Mouse (Mus musculus) megakaryocyte, adult 5-6 weeks (primary cell): ENCODE measurements around the gene 1700088E04Rik. TPM values are rescaled to one million over a fixed set of nuclear protein-coding genes. Genes with fewer than 3 reads are reported as not detected.

Source experiments
- ATAC-seq: 2 replicates; pipeline ENCODE4 v1.8.0; 2016; ENCODE audit warnings: mild to moderate bottlenecking, inconsistent platforms; ENCODE audit not compliant: poor library complexity, severe bottlenecking
- total RNA-seq, 2 experiments: library from RNA; stranded (forward) in 1 of 2; stranded (reverse) in 1 of 2; fragments of 153-499, 151-499 nt in 1 of 2; fragments of 221-1000, 200-1000 nt in 1 of 2; gene quantifications; 2 replicates each; pipeline versions ENCODE4 v1.2.3 to v1.2.4; 2015 to 2017

1700088E04Rik gene
- total RNA-seq, 2 experiments from 2014 or later: not detected

DNA sequence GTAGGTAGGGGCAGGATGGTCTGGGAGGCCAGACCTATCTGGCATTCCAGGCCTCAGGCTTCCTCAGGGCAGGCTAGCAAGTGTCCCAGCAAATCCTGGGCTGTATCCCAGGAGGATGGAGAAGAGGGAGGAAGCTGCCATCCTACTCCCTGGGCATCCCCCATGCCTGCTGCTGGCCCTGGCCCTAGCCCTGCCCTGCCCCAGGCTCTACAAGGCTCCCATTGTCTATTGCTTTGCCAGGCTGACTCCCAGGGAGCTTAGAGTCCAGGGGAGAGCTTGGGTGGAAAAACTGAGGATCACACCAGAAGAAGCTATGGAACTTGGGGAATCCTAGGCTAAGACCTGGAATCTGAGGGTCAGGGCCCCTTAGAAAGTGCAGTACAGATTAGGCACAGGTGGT is 39.5 kb downstream of the 1700088E04Rik start:
- no peak for ATAC-seq

DNA sequence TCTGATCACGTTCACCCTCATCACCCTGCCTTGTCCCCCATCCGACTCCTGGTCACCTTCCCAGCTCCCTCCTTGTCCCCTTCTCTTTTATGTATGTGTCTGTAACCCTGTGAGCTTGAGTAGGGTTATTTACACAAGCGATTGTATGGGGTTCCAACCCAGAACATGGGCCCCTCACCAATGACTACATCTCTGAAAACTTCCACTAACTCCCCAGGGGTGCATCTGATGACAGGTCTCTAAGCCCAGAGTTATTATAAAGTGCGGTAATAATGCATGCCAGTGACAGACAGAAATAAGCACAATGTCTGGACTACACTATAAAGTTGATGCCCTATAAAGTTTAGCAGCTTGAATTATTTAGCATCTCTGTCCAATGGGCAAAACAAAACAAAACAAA is 40.7 kb downstream of the 1700088E04Rik start:
- ATAC-seq: no peak

DNA sequence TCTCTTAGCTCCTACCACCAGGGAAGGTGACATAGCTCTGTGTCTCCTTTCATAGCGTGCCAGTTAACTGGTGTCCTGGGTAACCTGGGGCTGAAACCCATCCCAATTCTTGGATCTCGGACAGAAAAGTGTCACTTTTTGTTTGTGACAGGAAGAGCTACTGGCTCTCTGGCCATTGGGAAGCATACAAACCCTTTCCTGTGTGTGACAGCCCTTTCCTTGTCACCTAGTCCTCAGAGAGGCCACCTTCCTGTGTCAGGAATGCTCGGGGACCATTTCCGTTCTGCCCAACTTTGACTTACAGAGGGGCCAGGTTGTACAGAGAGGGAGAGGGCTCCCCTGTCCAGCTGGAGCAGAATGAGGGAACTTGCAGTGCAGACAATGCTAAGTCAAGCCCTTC is 41.6 kb downstream of the 1700088E04Rik start:
- no peak for ATAC-seq

DNA sequence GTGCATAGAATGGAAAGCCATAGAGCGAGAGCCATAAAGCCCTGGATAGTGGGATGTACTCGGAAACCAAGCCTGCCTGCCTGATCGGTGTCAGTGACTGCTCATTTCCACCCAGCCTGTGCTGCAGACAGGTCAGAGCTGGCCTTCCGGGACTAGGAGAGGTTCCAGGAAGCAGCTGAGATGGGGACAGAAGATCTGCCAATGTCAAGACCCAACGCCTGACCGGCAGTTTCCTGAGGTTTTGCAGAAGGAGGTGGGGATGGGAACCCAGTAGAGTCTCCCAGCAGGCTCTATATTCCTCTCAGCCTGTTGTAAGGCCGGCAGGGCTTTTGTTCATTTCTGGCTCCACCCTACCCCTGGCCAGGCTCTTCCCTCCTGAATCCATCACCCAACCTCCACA is 42.2 kb downstream of the 1700088E04Rik start:
- no peak for ATAC-seq

DNA sequence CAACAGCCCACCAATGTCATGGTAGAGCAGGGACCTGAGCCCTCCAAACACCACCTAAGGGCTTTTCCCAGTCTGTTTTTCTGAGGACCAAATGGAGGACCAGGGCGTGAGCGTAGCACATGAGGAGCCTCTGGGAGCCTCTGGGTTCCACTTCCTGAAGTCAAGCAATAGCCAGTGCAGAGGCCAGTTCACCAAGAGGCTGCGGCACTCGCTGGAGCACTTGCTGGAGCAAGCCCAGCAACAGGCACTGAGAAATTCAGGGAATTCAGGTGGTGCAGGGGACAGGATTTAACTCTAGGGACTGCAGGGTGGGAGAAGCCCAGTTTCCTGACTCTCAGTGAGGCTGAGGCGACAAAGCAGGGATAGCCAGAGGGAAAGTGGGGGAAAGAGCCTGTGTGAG is 42.8 kb downstream of the 1700088E04Rik start:
- no peak for ATAC-seq

DNA sequence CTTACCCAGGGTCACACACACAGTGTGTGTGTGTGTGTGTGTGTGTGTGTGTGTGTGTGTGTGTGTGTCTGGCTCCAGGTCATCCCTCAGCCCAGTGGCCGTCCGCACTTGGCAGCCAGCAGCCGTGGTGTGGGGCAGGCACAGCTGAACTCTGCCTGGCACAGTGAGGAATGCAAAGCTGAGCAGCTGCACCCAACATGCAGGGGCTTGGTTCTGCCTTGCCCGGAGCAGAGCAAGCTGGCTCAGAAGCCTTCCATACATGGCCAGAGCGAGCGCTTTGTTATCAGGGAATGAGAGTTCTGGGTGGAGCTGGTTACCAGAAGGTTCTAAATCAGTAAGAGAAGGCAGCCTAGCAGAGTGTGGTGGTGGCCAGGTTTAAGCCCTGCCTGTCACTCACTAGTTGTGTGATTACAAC is 43.4 kb downstream of the 1700088E04Rik start:
- ATAC-seq: no peak

DNA sequence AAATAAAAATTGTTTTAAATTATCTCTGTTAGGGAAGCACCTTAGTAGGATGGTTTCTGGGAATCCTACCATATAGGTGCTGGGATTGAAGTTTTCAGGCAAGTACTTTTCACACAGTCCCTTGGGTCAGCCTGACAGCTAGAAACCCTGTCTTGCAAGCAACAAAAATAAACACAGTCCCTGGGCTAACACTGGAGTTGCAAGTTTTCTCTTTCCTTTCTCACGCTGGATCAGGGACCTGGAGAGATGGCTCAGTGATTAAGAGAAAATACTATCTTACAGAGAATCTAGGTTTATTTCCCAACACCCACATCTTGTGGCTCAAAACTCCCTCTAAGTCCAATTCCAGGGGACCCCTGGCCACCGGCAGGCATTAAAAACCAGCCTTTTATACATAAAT is 43.9 kb downstream of the 1700088E04Rik start:
- ATAC-seq: no peak

DNA sequence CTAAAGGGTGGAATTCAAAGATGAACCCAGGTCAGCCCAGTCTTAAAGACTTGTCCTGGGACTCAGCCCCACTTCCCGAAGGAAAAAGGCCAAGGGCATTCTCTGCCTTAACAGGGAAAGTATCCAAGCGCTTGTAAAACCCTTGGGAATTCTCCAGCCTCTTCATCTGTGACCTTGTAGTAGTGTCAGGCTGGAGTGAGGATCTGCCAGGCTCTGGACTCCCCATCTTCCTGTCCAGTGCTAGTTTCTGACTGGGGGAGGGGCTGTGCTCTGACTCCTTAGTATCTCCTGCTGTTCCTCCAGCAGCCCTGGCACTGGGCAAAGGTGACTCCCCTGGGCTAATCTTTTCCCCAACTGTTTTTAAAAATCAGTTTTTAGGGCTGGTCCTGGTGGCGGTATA is 44.5 kb downstream of the 1700088E04Rik start:
- ATAC-seq: no peak

DNA sequence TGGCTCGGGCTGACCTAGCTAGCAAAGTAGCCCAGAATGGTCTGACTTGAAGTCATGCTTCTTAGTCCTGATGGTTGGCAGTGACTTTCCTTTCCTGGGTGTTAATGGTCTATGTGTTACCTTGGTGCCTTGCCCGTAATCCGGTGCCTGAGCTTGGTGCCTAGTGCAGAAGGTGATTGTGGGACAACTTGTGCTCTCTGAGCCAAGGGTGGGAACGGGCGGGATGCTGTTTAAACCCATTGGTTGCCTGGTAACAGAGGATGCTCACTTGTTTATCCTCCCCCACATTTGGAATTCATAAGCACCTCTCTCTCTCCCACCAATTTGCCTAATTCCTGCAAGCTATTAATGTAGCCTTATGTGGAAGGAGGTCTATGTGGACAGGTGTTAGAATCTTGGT is 45.6 kb downstream of the 1700088E04Rik start:
- ATAC-seq: no peak

DNA sequence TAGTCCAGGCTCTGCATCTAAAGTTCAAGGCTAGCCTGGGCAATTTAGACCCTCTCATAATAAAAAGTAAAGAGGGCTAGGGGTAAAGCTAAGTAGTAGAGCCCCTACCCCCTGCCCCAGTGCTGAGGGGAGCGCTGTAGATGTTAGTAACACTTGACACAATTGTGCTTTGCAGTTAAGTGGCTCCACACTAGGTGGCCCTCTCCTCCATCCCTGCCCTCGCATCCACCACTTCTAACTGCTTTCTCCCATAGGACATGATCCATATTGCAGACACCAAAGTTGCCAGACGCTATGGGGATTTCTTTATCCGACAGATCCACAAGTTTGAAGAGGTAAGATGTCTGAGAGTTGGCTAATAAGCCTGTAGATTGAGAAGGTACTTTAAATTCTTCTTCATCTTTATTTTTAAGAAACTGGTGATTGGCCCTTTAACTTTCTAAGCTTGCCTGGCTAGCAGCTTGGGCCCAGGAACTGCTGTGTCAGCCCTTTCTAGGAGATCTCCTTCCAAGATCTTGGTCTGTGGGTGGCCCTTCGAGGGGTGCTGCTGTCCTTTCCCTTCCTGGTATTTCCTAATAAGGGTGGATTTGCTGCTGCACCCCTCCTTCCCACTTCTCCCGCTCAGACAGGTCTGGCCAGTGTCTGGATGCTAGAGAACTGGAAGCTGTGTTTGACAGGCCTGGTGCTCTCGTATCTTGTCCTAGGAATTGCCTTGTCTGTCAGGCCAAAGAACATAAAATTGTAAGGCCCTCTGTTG is 47.8 kb downstream of the 1700088E04Rik start:
- no peak for ATAC-seq

DNA sequence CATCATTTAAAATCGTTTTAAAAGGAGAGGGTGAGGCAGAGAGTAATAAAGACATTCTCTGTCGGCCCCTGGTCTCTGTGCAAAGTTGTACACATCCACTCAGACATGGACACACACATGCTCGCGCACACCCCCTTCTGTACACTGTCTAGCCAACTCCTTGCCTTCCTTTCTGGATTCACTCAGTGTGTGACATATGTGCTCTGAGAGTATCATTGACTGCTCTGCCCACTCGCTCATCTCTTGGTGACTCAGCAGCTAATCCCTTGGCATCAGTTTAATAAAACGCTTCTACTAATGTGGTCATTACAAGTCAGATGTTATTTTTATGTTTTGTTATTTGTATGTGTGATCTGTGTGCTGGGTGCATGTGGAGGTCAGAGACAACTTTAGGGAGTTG is 48.8 kb downstream of the 1700088E04Rik start:
- no peak for ATAC-seq

DNA sequence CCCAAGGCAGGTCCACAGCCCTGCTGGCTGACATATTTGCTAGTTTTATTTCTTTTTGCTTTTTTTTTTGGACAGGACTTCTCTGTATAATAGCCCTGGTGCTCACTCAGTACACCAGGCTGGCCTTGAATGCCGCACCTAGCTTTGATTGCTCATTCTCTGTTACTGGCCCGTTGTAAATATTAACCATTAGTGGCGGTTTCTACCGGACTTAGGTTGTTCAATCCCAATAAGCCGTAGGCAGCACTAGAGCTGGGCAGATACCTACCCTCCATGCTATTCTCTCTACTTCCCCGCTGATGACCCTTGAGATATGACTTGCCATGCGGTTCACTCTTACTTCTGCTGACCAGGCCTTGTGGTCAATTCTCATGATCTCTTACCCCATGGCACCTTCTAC is 61.5 kb downstream of the 1700088E04Rik start:
- ATAC-seq: no peak

Other genes with a start within 250 kb of the 1700088E04Rik start
- not detected in 2 replicates for gene Gm49510, start 241.6 kb downstream of the 1700088E04Rik start, total RNA-seq (2015)
- gene Gm49510, start 241.6 kb downstream of the 1700088E04Rik start, total RNA-seq (2017): 1.1 and 2.0 TPM in 2 replicates
- gene Sh3bp1, start 241.5 kb downstream of the 1700088E04Rik start, total RNA-seq (2015): 46.5 and 53.3 TPM in 2 replicates
- 34.0 and 38.2 TPM in 2 replicates for gene Sh3bp1, start 241.5 kb downstream of the 1700088E04Rik start, total RNA-seq (2017)
- gene Pdxp, start 227.3 kb downstream of the 1700088E04Rik start, total RNA-seq (2015): 3.5 and 5.1 TPM in 2 replicates
- gene Pdxp, start 227.3 kb downstream of the 1700088E04Rik start, total RNA-seq (2017): 2.1 and 2.6 TPM in 2 replicates
- gene Lgals1, start 214.5 kb downstream of the 1700088E04Rik start, total RNA-seq (2015): 851 and 870 TPM in 2 replicates
- 1,185 and 1,205 TPM in 2 replicates for gene Lgals1, start 214.5 kb downstream of the 1700088E04Rik start, total RNA-seq (2017)
- gene Nol12, start 206.3 kb downstream of the 1700088E04Rik start, total RNA-seq (2015): 28.2 and 32.4 TPM in 2 replicates
- gene Nol12, start 206.3 kb downstream of the 1700088E04Rik start, total RNA-seq (2017): 12.6 and 16.0 TPM in 2 replicates
- gene Triobp, start 193.5 kb downstream of the 1700088E04Rik start, total RNA-seq (2015): 99.4 and 106 TPM in 2 replicates
- gene Triobp, start 193.5 kb downstream of the 1700088E04Rik start, total RNA-seq (2017): 36.6 and 41.5 TPM in 2 replicates
- 47.9 and 51.3 TPM in 2 replicates for gene H1f0, start 112.8 kb downstream of the 1700088E04Rik start, total RNA-seq (2015)
- 87.2 and 90.0 TPM in 2 replicates for gene H1f0, start 112.8 kb downstream of the 1700088E04Rik start, total RNA-seq (2017)
- gene Galr3, start 99.4 kb downstream of the 1700088E04Rik start, total RNA-seq (2015): not detected in 2 replicates
- gene Galr3, start 99.4 kb downstream of the 1700088E04Rik start, total RNA-seq (2017): not detected in 2 replicates
- 13.5 and 14.3 TPM in 2 replicates for gene Ankrd54, start 78.4 kb downstream of the 1700088E04Rik start, total RNA-seq (2015)
- gene Ankrd54, start 78.4 kb downstream of the 1700088E04Rik start, total RNA-seq (2017): 10.3 and 11.2 TPM in 2 replicates
- gene Eif3l, start 66.1 kb downstream of the 1700088E04Rik start, total RNA-seq (2015): 110 and 116 TPM in 2 replicates
- gene Eif3l, start 66.1 kb downstream of the 1700088E04Rik start, total RNA-seq (2017): 153 and 155 TPM in 2 replicates
- 4.4 and 6.1 TPM in 2 replicates for gene Micall1, start 32.4 kb downstream of the 1700088E04Rik start, total RNA-seq (2015)
- 3.6 and 6.3 TPM in 2 replicates for gene Micall1, start 32.4 kb downstream of the 1700088E04Rik start, total RNA-seq (2017)
- gene Polr2f, start 244 bp downstream of the 1700088E04Rik start, total RNA-seq (2015): 46.0 and 49.2 TPM in 2 replicates
- 39.6 and 54.1 TPM in 2 replicates for gene Polr2f, start 244 bp downstream of the 1700088E04Rik start, total RNA-seq (2017)
- gene Sox10, start 24.0 kb upstream of the 1700088E04Rik start, total RNA-seq (2015): not detected in 2 replicates
- gene Sox10, start 24.0 kb upstream of the 1700088E04Rik start, total RNA-seq (2017): not detected in 2 replicates
- gene Pick1, start 87.9 kb upstream of the 1700088E04Rik start, total RNA-seq (2015): 2.8 and 3.0 TPM in 2 replicates
- 4.5 and 5.1 TPM in 2 replicates for gene Pick1, start 87.9 kb upstream of the 1700088E04Rik start, total RNA-seq (2017)
- 0.16 and 0.20 TPM in 2 replicates for gene Gm49486, start 88.1 kb upstream of the 1700088E04Rik start, total RNA-seq (2015)
- not detected in 2 replicates for gene Gm49486, start 88.1 kb upstream of the 1700088E04Rik start, total RNA-seq (2017)
- not detected in 2 replicates for gene Slc16a8, start 113.5 kb upstream of the 1700088E04Rik start, total RNA-seq (2015)
- gene Slc16a8, start 113.5 kb upstream of the 1700088E04Rik start, total RNA-seq (2017): not detected in 2 replicates
- not detected in 2 replicates for gene Baiap2l2, start 144.3 kb upstream of the 1700088E04Rik start, total RNA-seq (2015)
- gene Baiap2l2, start 144.3 kb upstream of the 1700088E04Rik start, total RNA-seq (2017): not detected in 2 replicates
- gene Pla2g6, start 187.1 kb upstream of the 1700088E04Rik start, total RNA-seq (2015): 1.3 and 2.7 TPM in 2 replicates
- 1.4 TPM in 2 replicates for gene Pla2g6, start 187.1 kb upstream of the 1700088E04Rik start, total RNA-seq (2017)
- 1.7 and 5.4 TPM in 2 replicates for gene Maff, start 205.4 kb upstream of the 1700088E04Rik start, total RNA-seq (2015)
- gene Maff, start 205.4 kb upstream of the 1700088E04Rik start, total RNA-seq (2017): 1.4 and 2.7 TPM in 2 replicates